Mouse (Mus musculus) E14TG2a.4 (cell line): ENCODE measurements around the gene Eme2.

Experiments used
- CTCF ChIP-seq: conservative IDR thresholded peaks from 2 replicates; pipeline ENCODE4 v1.5.1; 2014; ENCODE audit warnings: low read length
- POU5F1 ChIP-seq: IDR thresholded peaks from 2 replicates; pipeline ENCODE4 v1.6.1; 2014; ENCODE audit warnings: low read length, borderline replicate concordance

GRCm38 (mm10) chr17:24841133-24841532 lies 53.8 kb downstream of the Eme2 start:
- TF ChIP-seq CTCF (0 out of 2 replicates have a peak, but pooled peaks have one; percentile 5), POU5F1 (no peak)
